Mouse (Mus musculus) fat pad, adult 2 months (tissue): ENCODE results near the gene Ifnb1.
"Not testable (repeated sequence)": the region's sequence is repeated elsewhere in the genome, so short reads cannot be mapped to it uniquely, and the experiment has no call there.

ENCODE experiments used
- DNase-seq: peaks from one replicate; pipeline ENCODE4 v3.0.0-alpha.2; 2011; ENCODE audit warnings: low read depth, low spot score; ENCODE audit errors: extremely low read depth

Gene Ifnb1

GRCm38 (mm10) chr4:88522674-88523073, at the start of gene Ifnb1:
Gene Ifnb1, minus strand, starts transcription at chr4:88522774.
- no peak for DNase-seq

GRCm38 (mm10) chr4:88571698-88572097, 49.1 kb upstream of the Ifnb1 start, which contains the start of gene Ifna14:
Gene Ifna14, minus strand, starts transcription at chr4:88571798.
- DNase-seq, result no peak

- DNase-seq, result no peak
Observed at GRCm38 (mm10) chr4:88561791-88562190, 39.2 kb upstream of the Ifnb1 start.

- not testable (repeated sequence) for DNase-seq
Observed at GRCm38 (mm10) chr4:88558145-88558544, 35.6 kb upstream of the Ifnb1 start, which contains the start of gene Ifna15. Gene Ifna15, minus strand, starts transcription at chr4:88558245.

GRCm38 (mm10) chr4:88550161-88550945, 27.8 kb upstream of the Ifnb1 start:
- no peak for DNase-seq

GRCm38 (mm10) chr4:88547986-88548385, 25.4 kb upstream of the Ifnb1 start:
- no peak for DNase-seq

- DNase-seq, result no peak
Observed at GRCm38 (mm10) chr4:88543649-88544234, 21.2 kb upstream of the Ifnb1 start.

- DNase-seq, result peak; percentile 97
Observed at GRCm38 (mm10) chr4:88537328-88537727, 14.8 kb upstream of the Ifnb1 start.

- no peak for DNase-seq
Observed at GRCm38 (mm10) chr4:88536640-88537039, 14.1 kb upstream of the Ifnb1 start.

- DNase-seq, result no peak
Observed at GRCm38 (mm10) chr4:88535742-88536141, 13.2 kb upstream of the Ifnb1 start.

- no peak for DNase-seq
Observed at GRCm38 (mm10) chr4:88534903-88535302, 12.3 kb upstream of the Ifnb1 start.

GRCm38 (mm10) chr4:88533499-88533898, 10.9 kb upstream of the Ifnb1 start:
- DNase-seq, result no peak

GRCm38 (mm10) chr4:88530892-88531291, 8.3 kb upstream of the Ifnb1 start:
- DNase-seq, result no peak

- no peak for DNase-seq
Observed at GRCm38 (mm10) chr4:88530271-88530670, 7.7 kb upstream of the Ifnb1 start.

GRCm38 (mm10) chr4:88526379-88527049, 3.9 kb upstream of the Ifnb1 start:
- no peak for DNase-seq

GRCm38 (mm10) chr4:88525393-88525792, 2.8 kb upstream of the Ifnb1 start:
- no peak for DNase-seq

GRCm38 (mm10) chr4:88523241-88523640, 667 bp upstream of the Ifnb1 start:
- DNase-seq, result no peak

- DNase-seq, result no peak
Observed at GRCm38 (mm10) chr4:88517957-88518356, 4.6 kb downstream of the Ifnb1 start.

- DNase-seq, result no peak
Observed at GRCm38 (mm10) chr4:88515711-88516211, 6.8 kb downstream of the Ifnb1 start.

GRCm38 (mm10) chr4:88515250-88515649, 7.3 kb downstream of the Ifnb1 start:
- no peak for DNase-seq

GRCm38 (mm10) chr4:88514403-88514802, 8.2 kb downstream of the Ifnb1 start:
- DNase-seq, result no peak

GRCm38 (mm10) chr4:88513743-88514142, 8.8 kb downstream of the Ifnb1 start:
- DNase-seq, result no peak
